Mouse (Mus musculus): ENCODE data around the gene Rpl27a.
A peak's percentile ranks its signal among the peaks of the same experiment; 100 is the strongest.

Rpl27a gene

DNA sequence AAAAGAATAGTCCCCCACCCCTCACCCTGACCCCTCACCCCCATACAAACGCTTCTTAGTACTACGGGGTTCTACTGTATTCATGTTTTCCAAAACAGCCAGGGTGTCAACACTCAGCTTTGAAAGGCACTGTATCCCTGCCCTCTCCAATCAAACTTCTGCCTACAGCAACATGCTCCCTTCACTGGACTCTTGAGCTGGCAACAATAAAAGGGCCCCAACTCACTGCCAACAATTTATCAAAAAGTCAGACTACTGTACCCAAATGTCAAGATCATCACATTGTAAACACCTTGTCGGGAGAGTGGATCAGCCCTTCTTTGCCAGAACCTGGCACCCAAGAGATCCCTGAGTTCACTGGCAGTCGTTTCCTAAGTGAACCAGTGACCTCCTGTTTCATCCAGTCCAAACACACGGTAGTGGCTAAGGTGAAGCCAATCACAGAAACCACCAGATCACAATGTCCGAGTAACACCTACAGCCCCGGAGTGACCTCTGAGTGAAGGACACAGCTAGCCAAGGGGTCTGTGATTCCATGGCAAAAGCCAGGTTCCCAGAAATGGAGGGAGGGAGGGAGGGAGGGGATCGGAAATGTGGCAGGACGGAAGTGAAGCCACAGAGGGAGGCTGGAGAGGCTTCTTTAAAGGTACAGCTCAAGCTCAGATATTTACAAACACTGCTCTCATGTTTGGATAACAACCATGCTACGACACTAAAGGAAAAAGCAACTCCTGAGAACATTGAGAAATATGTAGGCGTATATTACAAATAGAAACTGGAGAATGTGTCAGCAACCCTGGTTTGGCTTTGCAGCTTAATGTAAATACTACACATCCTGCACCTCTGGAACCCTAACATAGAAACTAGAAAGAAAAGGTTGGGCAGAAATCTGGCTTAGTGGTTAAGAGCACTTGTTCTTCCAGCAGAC is 48.2 kb downstream of the Rpl27a start:
- peak; percentile 62 for DNase-seq

GRCm38 (mm10) chr7:109568391-109568892 is 49.5 kb downstream of the Rpl27a start:
- DNase-seq: no peak

Measured in kidney, adult 11 months (tissue).